Mouse (Mus musculus): ENCODE results near the gene Igsf11.

Gene Igsf11

DNA sequence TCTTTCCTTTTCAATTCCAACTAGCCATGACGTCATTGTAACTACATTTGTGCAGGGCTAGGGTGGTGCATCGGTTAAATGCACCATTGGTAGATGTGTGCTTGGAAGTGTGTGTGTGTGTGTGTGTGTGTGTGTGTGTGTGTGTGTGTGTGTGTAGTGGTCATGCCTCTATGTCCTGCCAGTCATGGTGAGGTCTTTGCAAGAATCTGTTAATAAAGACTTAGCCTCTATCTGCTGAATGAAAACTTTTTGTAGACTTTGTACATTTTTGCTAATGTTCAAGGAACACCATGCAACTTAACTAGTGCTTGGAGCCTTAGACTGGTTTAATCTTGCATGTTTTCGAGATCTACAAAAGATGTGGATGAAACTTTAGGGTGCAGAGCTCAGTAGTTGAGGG lies 48.3 kb downstream of the Igsf11 start:
- no peak for DNase-seq (ENCODE audit: low spot score in 2 of 2)

DNA sequence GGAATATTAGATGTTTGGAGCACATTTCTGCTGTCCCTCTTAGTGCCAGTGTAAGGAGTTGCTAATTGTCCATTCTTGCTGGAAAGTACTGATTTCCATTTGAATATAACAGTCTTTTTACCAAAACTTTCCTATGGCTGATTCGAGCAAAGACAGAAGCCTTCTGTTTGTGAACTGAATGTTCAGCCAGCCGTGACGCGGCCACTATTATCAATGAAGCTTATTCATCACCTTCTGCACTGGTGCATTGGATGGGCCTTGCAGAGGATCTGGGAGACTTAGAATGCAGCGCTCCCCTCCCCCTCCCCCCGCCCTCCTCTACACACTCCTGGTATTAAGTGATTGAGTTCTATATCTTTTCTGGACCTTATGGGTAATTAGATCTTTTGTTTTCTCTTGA lies 48.8 kb downstream of the Igsf11 start:
- peak in 1 of 2 experiments; percentile 57 for DNase-seq (ENCODE audit: low spot score in 2 of 2)

DNA sequence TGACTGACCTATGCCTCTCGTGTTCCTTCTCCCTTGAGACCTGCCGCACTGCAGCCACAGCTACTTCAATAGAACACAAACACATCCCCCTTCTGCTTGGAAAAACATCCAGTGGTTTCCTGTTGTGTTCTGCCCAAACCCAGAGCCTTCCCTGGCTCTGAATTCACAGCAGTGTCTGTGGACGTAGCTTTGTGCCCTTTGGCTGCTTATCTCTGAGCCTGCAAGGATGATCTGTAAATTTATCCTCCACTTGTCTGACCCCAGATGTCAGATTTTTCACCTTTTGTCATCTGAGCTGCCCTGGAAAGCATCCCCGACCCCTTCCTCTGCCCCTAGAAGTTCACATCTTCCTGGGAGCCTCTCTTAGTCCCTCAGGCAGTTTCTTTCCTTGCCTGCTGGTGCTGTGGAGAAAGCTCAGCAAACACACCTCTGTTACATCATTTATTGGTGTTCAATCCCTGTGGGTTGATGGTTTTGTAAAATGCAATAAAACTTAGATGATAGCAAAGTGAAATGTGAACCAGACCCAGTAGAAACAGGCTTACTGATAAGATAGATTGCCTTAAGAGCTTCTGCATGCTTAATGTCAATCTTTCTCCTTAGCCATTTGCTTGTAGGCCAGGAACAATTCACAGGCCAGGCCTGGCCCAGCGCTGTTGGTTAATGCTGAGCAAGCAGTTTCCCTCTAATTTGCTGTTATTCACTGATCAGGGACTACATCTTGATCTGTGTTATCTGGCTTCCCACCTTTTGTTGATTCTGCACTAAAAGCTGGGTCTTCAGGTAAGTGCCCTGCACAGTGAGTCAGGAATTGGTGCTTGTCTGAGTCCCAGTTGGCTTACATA lies 51.5 kb downstream of the Igsf11 start:
- no peak for DNase-seq (ENCODE audit: low spot score in 2 of 2)

DNA sequence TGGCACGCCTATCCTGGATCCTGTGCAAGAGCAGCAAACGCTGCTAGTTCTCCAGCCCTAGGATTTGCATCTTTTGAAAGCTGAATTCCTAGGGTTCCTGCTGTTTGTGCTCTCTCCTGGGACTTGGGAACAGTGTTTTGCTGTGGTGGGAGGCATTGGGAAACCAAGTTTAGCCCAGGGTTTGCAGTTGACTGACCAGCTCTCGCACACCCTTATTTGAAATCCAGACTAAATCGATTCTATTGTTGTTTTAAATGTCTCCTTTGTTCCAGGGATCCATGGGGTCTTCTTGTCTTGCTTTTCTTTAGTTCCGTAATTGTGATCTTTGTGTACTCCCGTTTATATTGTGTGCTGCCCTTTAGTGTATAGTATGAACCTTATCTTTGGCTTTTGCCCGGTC lies 52.6 kb downstream of the Igsf11 start:
- no peak for DNase-seq (ENCODE audit: low spot score in 2 of 2)

DNA sequence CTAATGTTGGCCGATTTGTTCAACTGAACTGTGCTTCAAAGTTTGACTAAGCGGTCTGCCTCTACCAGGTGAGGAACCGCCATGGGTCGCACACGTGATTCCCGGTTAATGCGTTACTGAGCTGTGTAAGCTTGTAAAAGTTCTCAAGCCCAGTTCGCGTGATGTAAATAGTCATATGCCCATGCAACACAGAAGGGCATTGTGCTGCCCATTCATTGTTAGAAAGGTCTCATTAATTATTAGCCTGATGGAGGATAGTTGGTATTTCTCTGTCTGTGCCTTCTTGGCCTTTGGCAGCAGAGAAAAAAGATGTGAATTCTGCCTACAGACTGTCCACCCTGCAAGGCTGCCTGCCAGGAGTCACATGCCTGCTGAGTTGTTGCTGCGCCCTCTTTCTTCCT lies 53.1 kb downstream of the Igsf11 start:
- no peak for DNase-seq (ENCODE audit: low spot score in 2 of 2)

DNA sequence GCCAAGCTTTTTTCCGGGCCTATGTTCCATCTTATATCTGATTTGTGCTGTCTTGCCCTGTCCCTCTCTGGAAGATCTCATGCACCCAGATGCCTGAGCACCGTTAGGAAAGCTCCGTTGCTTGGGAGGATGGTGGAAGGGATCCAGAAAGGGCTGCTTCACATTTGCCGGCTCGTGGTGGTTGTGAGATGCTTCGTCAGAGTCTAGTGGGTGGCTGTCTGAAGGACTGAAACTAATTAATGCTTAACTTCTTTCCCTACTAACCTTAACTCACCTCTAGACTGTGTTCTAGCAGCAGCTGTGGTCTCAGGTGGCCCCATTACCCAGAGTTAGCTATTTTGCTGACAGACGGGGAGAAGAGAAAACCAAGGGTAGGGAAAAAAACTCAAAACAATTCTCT lies 54.0 kb downstream of the Igsf11 start:
- DNase-seq (ENCODE audit: low spot score in 2 of 2), result peak in 1 of 2 experiments; percentile 43

DNA sequence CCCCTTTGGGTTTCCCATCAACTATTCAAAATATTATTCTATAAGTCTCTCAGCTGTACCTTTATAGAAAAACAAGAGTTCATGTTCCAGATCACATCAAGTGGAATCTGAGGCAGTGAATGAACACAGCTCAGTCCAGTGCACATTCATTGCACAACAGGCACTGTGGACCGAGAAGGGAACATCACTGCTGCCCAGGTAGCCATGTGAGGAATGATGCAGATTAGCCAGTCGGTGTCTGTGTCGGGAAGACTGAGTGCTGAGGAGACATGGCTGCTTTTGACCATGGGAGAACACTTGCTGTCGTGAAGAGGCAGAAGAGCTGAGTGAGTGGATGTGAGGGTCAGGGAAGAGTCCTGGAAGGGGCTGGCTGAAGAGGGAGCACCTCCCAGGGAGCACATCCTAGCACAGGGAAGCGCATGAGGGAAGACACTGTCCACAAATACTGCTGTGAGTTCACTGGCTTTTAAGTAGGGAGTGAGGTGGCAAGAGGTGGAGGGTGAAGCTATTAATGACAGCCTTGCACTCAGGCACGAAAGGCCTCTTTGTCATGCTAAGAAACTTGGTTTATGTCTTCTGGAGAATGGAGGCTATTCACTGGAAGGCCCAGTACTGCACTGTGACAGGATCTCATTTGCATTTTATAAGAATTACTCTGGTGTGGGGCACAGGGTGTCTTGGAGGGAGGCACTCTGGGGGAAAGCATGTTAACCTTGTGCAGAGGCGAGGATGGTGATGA lies 54.8 kb downstream of the Igsf11 start:
- no peak for DNase-seq (ENCODE audit: low spot score in 2 of 2)

DNA sequence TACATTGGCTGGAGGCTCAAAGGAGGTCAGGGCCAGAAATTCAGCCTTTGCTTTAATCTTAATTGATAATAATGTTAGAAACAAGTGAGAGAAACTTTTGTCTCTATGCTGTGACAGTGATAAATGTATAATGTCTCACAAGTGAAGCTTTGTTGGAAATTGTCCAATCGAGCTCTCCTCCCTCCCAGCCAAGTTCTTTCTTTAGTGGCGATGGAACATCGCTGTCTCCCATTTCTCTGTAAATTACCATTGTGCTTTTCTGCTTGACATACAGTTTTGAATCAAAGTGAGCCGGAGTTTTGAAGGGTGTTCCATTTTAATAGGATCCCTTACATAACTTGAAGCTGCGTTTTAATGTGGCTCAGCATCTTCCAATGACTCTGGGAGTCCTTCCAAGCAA lies 56.0 kb downstream of the Igsf11 start:
- DNase-seq (ENCODE audit: low spot score in 2 of 2), result no peak

DNA sequence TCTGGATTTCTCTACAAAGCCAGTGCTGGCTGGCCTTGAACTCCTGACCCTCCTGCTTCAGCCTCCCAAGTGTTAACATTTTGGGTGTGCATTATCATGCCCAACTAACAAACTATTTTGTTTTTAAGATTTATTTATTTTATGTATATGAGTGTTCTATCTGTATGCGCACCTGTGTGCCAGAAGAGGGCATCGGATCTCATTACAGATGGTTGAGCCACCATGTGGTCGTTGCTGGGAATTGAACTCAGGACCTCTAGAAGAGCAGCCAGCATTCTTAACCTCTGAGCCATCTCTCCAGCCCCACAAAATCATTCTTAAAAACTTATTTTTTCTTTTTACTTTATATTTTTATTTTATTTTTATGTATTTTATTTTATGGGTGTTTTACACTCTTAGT lies 60.4 kb downstream of the Igsf11 start:
- no peak for DNase-seq (ENCODE audit: low spot score in 2 of 2)

DNA sequence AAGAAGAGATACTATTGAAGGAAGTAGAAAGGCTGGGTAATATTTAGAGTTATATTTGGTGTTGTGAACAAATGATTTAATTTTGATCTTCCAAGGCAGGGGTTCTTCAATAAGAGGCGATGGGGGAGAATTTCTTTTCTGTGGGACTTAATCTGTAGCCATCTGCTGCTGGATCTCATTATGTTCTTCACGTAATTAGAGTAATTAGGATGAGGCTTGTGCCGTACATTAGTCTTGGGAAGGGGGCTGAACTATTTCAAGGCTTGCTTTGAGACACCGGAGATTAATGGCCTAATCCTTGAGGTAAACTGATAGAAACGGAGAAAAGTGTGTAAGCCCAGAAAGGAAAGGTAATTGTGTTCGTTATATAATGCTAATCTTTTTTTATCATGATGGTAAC lies 61.4 kb downstream of the Igsf11 start:
- DNase-seq (ENCODE audit: low spot score in 2 of 2), result no peak

DNA sequence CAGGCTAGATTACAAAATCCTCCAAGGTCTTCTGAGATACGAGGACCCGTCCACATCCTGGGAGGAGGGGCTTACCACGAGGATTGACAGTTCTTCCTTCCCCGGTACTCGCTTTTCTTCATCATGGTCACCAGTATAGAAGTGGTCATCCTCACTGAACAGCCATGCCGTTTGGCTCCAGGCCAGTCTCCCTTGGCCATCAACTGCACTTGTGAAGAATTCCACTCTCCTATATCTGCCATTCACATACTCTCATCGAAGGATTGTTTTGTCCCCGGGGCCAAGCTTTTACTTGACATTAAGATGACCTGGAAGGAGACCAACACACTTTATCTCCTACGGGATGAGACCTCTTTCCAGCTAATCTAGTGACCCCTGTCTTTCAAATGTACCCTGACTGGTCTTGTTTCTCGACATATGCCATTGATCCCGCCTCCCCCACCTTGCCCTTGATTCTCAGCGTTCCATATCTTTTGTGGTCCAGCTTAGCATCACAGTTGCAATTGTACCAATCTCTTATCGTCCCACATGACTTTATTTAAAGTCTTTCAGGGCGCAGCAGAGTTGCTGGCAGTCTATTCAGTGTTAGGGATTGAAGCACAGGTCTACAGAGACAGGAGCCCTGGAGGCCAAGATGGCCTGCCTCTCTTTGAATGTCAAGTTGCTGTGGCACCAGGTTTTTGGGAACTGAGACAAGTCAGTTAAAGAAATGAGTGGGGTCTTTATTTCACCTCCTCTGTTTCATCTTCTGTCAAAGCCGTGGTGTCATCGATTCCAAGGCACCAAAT lies 62.2 kb downstream of the Igsf11 start:
- DNase-seq (ENCODE audit: low spot score in 2 of 2), result no peak

DNA sequence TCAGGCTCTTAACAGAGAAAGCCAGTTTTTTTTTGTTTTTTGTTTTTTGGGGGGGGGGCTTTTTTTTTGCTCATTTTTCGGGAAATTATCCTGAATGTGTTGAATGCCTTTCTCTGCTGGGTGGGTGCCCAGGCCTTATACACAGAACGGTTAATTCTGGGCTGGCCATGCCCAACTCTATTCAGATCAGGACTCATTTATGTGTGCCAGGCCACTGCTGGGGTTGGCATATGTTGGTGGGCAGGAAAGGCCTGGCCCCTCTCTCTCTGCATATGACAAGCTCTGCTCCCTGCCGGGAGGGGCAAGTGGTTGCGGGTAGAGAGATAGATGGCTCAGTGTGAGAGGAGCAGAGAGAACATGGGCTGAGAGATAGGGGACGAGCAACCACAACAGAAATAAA lies 62.8 kb downstream of the Igsf11 start:
- DNase-seq (ENCODE audit: low spot score in 2 of 2), result no peak

DNA sequence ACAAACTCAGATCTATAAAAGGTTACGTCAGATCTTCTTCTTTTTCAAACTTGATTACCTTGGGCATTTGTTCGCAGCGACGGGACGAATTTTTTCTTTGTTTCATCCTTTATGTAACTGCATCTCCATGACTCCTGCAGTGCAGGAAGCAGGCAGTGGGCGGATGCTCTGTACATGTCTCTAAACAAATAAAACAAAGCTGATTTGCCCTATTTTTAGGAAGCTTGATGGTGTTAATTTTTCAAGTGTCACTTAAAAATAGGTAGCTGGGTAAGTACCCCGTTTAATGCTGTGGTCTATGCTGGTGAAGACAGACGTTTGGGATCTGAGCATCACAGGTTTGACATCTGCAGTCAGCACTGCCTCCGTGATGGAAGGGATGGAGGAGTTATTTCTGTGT lies 66.3 kb downstream of the Igsf11 start:
- DNase-seq (ENCODE audit: low spot score in 2 of 2), result no peak

DNA sequence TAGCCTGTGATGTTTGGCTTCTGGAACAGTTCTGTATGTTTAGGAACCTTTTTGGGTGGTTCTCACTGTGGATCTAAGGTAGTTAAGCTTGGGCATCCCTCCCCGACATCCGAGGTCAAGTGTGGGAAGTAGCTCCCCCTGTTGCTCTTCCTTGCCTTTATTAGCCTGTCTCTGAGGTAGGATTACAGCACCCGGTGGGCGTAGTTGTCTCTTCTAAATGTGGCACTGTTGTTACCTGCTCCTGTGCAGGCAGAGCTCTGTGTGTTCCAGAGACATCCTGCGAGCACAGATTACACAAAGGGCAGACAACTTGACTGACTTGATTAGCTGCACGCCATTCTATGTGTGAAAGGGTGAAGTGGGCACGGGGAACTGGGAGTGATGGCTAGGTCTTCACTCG lies 68.1 kb downstream of the Igsf11 start:
- DNase-seq (ENCODE audit: low spot score in 2 of 2), result no peak

DNA sequence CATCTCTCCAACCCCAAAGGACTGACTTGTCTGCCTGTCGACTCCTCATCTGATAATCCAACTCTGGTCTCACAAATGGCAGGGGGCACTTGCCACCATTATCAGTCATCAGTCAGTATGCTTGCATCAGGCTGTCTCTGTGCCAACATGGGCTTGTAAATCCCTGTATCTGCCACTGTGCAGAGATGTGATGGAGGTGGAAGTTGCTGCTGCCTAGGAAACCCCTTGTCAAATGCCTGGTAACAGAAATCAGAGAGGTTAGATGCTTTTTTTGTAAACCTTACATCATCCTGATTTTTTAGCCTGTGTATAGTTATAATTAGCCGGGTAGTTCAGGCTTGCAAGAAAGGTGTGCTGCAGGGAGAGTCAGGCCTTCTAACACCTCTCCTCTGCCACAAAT lies 69.4 kb downstream of the Igsf11 start:
- DNase-seq (ENCODE audit: low spot score in 2 of 2), result no peak

DNA sequence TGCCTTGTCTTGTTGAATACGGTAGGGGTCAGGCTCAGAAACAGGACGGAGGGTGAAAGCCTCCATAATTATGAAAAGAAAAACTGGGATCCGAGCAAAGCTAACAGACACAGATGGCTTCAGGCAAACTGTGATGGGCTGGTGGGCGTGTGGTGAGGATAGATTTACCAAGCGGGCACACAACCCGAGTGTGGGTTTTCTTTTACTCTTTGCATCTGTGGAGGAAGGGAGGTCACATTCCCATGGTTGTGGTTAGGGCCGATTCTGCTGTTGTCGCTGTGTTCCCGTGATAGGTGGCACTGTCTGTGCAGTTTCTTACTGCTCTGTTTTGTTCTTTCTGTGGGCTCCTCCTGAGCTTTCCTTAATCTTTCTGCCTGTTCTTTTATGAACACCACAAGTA lies 70.2 kb downstream of the Igsf11 start:
- DNase-seq (ENCODE audit: low spot score in 2 of 2), result peak; percentile 38 to 43

DNA sequence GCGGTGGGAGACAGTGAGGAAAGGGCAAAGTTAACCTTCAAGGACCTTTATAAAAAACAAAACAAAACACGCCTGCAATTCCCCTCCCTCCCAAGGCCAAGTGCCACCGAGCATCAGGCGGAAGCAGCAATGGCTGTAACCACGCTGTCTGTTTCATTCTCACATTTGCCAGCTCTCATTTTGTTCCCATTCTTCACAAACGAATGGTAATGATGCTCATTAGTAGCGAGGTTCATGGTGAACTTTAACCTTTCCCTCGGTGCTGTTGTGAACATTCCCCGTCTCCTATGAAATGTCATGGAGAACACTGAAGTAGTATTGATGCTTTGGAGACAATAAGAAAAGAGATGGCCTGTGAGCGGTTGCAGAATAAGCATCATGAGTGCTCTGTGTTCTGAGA lies 74.6 kb downstream of the Igsf11 start:
- DNase-seq (ENCODE audit: low spot score in 2 of 2), result no peak

DNA sequence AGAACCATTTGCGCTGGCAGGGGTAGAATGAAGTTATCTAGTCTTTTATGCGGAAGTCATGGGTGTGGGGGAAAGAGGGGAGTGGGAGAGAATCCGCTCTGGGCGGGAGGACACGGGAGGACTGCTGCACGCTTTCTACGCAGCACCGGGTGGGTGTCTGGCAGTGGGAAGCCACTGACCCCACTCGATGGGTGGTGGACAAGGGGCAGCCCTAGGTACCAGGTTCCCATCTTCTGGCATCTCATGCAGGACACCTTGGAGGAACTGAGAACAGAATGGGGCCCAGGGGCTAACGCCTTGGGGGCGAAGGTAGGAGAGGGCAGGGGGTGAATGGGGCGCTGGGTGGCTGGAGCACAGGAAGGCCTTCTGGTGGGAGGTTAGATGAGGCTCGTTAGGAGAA lies 83.7 kb downstream of the Igsf11 start:
- no peak for DNase-seq (ENCODE audit: low spot score in 2 of 2)

DNA sequence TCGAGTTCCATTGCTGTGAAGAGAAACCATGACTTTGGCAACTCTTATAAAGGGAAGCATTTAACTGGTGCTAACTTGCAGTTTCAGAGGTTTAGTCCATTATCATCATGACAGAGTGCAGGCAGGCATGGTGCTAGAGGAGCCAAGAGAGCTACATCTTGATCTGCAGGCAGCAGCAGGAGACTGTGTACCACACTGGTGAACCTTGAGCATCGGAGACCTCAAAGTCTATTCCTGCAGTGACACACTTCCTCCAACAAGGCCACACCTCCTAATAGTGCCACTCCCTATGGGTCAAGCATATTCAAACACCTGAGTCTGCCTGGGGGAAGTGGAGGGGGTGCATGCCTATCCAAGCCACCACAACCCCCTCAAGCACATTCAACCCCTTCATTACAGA lies 86.1 kb downstream of the Igsf11 start:
- DNase-seq (ENCODE audit: low spot score in 2 of 2), result no peak

DNA sequence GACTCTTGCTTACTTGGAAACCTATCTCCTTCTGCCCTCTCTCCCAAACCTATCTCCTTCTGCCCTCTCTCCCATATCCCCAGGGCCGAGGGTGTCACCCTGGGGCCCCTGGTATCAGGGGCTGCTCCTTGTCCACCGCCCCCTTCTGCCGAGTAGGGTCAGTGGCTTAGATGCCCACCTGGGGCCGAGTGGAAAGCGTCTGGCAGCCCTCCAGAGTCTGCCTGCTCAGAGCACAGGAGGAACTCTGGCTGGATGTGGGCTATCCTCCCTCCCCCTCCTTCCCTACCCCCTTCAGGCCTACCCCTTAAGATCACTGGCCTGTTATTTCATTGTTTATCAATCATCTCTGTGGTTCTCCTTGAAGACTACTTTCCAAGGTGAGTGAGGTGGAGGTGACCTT lies 88.1 kb downstream of the Igsf11 start:
- DNase-seq (ENCODE audit: low spot score in 2 of 2), result no peak

DNA sequence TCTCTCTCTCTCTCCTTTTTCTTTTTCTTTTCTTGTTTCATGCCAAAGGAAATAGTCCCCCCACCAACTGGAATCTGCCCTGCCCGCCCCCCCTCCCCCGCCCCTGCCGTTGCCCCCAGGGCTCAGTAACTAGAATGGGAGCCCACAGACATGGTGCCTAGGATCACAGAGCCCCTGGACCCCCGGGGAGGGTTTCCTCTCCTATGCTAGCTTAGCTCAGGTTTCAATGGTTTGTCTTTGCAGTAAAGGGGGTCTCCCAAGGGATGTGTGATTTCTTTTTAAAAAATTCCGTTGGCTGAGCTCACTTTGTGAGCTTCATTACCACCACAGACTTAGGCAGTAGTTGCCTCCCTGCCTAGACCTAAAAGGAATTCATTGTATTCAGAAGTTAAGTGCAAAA lies 89.6 kb downstream of the Igsf11 start:
- no peak for DNase-seq (ENCODE audit: low spot score in 2 of 2)

DNA sequence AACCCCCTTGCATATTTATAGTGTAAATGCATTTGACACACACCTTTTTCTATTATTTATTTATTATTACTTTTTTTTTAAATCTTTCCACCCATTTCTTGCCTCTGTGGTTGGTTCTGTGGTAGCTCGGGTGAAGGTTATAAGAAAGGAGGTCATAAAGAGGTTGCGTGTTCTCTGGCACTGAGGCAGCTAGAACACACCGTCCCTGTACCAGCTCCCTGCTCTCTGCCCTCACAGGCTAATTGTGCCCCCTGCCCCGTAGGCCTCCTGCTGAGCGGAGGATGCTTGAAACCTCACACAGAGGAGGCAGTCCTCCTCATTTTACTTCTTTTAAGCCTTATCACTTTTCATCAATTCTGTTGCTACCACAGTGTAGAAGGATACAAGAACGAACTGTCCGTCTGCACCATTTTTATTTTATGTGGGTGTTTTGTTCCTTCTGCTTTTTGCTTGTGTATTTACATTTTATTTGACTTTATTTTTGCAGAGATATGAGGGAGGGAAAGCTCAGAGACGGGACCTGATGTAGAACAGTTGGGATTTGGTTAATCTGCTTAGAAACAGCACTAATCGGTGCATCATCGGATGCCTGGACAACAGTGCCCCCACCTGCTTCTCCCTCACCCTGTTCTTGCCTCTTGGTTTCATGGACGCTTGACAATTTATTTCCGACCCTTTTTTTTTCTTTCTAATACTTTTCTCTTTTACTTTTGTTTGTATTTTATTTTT lies 90.2 kb downstream of the Igsf11 start:
- DNase-seq (ENCODE audit: low spot score in 2 of 2), result no peak
